Mouse (Mus musculus) T-helper 17 cell (primary cell): Measurements from ENCODE around the gene Arhgef10l.
"Not testable (repeated sequence)": the region's sequence is repeated elsewhere in the genome, so short reads cannot be mapped to it uniquely, and the experiment has no call there.

Experiments
- in situ Hi-C, 2 experiments: fragments of 300-600 bp; cut with MboI, MseI; formaldehyde crosslinking; loops; 1 replicate in 1 of 2; 2 replicates in 1 of 2; pipeline ENCODE4 v1.15.1; 2025; ENCODE audit warnings: high pct_unique_total_duplicates in 2 of 2

Gene Arhgef10l

DNA sequence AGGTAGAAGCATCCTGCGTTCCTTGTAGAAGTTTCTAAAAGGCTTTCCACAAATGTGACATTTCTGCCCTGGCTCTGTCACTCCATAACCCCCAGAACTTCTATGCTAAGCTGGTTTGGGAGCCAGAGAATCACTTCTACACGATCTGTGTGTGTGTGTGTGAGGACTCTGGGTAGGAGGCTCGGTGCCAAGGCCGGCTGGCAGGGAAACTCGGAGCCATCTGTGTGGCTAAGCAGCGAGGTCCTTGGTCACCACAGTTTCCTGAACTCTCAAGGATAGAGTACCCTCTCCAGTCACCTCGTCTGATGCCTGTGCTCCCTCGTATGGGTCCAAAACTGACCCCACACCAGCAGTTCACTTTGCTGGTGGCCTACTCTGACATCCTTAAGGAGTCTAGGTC is 86.2 kb downstream of the Arhgef10l start:
- in situ Hi-C loops, result loop anchor here in 1 of 2 experiments (10.0 kb wide), 1 partner anchor 535 kb away; no protein-coding TSS in a partner anchor

DNA sequence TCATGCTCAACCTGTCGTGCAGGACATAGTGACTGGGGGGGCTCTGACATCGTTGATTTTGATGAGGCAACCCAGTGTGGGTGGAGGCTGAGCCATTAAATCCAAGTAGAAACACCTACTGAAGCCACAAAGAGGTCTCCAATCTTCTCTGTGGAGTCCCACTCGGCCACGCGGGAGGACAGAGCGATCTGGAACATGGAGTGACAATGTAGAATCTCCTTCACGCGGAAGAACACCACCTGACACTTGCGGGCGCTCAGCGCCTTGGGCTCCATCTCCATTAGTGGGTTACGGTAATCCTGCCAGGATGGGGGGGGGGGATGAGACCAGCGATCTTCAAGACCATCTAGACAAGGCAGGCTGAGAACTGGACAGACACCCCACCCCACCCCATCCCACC is 86.7 kb downstream of the Arhgef10l start:
- in situ Hi-C loops, result loop anchor here in 1 of 2 experiments (10.0 kb wide), 1 partner anchor 536 kb away; no protein-coding TSS in a partner anchor

DNA sequence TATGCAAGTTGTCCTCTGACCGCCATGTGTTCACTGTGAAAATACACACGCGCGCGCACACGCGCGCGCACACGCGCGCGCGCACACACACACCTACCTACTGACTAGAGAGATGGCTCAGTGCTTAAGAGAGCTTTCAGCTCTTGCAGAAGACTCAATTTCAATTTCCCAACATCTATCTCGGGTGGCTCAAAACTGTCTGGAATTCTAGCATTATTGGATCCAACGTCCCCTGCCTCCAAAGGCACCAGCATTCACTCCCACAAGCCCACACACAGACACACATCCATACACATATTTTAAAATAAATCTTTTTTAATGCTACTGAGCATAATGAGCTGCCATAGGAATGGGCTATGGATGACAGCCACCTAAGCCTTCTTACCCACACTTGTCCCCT is 89.2 kb downstream of the Arhgef10l start:
- in situ Hi-C loops, result loop anchor here in 1 of 2 experiments (10.0 kb wide), 1 partner anchor 538 kb away; no protein-coding TSS in a partner anchor

DNA sequence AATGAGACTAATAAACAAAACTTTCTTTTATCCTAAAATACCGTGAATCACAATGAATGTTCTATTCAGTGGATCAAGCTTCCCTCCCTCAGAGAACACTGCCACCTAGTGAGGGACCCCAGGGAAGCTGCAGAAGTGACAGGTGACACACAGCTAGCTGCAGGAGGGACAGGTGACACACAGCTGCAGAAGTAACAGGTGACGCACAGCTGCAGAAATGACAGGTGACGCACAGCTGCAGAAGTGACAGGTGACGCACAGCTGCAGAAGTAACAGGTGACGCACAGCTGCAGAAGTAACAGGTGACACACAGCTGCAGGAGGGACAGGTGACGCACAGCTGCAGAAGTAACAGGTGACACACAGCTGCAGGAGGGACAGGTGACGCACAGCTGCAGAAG is 90.9 kb downstream of the Arhgef10l start:
- in situ Hi-C loops, result loop anchor here in 1 of 2 experiments (10.0 kb wide), 1 partner anchor 540 kb away; no protein-coding TSS in a partner anchor

DNA sequence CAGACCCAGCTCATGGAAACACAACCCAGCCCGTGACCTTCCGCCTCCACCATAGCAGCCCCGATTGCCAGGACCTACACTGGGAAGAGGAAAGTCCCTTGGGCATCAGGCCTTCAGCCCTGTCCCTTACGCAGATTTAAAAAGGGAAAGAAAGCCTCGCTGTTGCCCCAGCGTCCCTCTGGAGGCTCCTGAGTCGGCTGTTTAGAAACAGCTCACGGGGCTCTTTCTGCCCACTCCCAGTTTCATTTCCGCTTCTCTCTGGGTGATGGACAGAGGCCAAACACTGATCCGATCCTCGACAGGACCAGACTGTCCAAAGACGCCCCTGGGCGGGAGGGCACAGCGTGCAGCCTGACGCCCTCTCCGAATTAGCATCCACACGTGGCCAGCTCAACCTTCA is 93.4 kb downstream of the Arhgef10l start:
- in situ Hi-C loops, result loop anchor here in 1 of 2 experiments (10.0 kb wide), 1 partner anchor 542 kb away; no protein-coding TSS in a partner anchor

DNA sequence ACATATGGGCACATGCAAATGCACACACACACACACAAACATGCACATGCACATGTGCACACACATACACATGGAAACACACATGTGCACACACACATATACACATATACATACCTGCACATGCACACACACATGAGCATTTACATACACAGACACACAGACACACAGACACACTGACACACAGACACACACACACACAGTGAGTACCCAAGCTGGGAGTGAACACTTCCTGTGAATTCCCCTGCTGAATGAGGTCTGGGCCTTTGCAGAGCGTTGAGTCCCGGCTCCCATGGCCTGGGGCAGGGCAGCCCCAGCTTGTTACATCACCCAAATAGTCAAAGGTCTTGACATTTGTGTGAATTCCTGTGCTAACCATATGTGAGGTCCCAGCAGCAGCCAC is 96.4 kb downstream of the Arhgef10l start:
- in situ Hi-C loops, result no loop called here

DNA sequence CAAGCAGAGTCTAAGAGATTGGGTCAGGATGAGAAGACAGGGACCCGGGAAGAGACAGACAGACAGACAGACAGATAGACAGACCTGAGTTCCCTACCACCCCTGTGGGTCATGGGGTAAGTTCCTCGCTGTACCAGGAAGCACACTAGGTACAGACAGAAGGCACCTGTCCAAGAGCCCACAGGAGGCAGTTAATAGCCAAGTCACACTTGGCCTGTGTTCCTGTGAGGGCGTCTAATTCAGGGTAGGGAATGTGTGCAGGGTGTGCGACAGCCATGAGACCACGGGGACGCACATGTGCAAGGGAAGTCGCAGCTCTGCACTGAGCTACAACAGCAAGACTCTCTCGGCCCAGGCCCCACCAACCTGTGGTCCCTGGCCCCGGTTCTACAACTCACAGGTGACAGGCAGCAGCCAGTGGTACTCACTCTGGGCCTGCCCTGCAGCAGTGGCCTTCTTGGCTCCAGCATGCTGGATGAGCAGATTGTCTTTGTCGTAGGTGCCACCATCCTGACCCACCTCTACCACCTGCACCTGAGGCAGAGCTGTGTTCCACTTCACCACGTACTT is 97.8 kb downstream of the Arhgef10l start:
- in situ Hi-C loops, result no loop called here

DNA sequence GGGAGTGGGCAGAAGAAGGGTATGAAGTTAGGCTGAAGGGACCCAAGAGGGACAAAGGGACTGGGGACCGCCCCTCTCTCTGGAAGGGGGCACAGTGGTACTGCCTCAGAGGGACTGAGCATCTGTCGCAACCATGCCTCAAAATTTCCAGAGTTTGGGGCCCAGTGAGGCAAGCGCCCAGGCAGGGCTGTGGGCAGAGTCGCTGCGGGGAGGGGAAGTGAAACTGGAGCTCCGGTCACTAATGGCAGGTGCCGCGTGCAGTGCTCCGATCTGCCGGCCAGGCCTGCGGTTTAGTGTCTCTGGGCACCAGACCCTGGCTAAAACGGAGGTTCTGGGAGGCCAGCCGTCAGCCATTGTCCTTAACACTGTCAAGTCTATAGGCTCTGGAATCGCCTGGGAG is 99.0 kb downstream of the Arhgef10l start:
- in situ Hi-C loops, result no loop called here

DNA sequence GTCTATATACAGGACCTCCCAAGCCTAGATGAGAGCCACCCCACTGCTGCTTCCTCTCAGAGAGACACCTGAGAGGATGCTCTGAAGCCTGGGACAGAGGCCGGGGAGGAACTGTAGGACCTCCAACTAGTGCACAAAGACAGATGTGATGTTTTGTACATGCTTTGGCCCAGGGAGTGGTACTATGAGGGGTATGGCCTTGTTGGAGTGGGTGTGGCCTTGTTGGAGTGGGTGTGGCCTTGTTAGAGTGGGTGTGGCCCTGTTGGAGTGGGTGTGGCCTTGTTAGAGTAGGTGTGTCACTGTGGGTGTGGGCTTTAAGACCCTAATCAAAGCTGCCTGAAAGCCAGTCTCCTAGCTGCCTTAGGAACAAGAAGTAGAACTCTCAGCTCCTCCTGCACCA is 101.4 kb downstream of the Arhgef10l start:
- in situ Hi-C loops, result not testable (repeated sequence)

DNA sequence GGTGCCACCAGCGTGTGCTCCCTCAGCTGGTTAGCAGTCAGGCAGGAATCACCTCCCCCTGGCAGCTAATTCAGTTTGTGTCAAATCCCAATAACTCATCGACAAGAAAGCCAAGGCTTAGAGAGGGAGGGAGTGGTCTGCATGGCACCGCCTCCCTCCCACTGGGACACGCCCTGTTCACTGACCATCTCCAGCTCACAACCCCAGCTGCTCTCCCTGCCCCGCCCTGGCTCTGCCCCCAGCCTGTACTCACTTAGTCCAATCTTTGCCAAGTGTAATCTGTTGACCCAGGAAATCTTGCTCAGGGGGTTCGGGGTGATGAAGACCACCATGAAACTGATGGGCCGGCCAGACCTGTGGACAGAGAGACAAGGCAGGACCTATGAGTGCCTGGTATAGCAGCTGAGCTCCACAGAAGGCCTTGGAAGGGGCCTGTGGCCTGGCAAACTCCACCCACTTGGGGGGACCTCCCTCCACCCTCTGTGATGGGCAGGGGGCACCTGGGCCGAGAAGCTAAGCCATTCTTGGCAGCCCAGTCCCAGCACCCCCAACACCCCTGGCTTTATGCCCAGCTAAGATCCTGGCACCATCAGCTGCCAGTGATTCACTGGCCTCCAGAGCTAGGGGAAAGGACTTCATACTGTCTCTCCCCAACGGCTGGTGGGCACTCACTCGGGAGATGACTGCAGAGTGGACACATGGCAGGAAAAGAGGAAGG is 103.2 kb downstream of the Arhgef10l start:
- in situ Hi-C loops, result no loop called here

DNA sequence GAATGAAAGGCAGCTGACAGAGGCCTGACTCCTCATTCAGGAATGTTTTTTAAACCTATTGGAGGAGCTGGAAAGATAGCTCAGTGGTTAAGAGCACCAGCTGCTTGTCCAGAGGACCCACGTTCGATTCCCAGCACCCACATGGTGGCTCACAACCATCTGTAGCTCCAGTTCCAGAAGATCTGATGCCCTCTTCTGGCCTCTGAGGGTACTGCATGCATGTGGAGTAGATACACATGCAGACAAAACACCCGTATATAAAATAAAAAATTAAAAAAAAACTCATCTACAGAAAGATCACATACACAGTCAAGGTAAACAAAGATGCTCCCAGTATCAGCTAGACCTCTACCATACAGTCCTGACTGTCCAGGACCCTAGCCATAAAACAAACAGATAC is 104.1 kb downstream of the Arhgef10l start:
- in situ Hi-C loops, result no loop called here

DNA sequence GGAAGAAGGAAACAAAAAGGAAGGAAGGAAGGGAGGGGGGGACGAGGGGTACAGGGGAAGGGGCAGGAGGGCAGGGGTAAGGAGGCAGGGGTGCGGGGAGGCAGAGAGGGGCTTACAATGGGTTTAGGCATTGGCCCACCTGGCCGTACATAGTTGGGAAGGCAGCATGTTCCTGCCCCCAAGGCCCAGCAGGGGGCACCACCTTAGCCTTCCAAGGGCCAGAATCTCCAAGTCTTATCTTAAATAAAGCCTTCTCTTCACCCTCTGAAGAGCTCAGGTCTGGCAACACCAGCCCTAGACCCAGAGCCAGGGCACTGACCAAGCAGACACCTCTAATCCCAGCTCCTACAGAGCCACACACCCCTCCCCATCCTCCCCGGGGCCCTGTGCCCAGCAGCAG is 106.0 kb downstream of the Arhgef10l start:
- in situ Hi-C loops, result loop anchor here in 1 of 2 experiments (5.0 kb wide), 1 partner anchor 117 kb away; no protein-coding TSS in a partner anchor

DNA sequence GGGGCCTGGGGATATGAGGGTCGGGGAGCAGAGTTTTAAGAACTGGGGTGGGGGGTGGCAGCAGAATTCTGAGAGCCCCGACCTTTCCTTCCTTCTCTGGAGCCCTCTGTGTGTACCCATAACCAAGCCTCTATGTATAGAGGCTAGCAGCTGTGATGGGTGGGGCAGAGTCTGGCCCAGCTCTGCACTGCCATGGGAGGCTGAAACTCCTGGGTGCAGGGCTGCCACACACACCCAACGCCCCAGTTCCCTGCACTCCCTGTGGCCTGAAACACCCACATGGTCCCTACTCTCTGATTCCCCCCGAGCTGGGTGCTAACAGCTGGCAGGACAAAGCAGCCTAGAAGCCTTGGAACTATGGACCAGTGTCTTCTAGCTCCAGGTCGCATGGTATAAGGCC is 107.6 kb downstream of the Arhgef10l start:
- in situ Hi-C loops, result loop anchor here in 1 of 2 experiments (5.0 kb wide), 1 partner anchor 119 kb away; no protein-coding TSS in a partner anchor

DNA sequence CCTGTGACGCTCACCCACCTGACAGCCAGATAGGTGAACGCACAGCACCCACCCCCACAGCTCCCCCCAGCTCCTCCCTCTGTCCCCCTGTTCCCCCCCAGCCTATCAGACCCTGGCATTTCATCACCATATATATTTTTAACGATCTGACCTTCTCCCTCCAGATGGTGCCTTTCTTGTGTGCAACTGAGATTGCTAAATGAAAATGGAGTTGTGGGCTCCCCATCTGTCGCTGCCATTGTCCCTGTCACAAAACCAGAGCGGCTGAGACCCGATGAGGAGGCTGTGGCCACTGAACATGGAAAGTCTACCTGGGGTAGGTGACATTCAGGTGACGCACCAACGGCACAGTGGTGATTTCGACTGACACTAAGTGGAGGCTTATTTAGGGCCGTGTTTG is 109.3 kb downstream of the Arhgef10l start:
- in situ Hi-C loops, result loop anchor here in 1 of 2 experiments (5.0 kb wide), 1 partner anchor 121 kb away; no protein-coding TSS in a partner anchor

DNA sequence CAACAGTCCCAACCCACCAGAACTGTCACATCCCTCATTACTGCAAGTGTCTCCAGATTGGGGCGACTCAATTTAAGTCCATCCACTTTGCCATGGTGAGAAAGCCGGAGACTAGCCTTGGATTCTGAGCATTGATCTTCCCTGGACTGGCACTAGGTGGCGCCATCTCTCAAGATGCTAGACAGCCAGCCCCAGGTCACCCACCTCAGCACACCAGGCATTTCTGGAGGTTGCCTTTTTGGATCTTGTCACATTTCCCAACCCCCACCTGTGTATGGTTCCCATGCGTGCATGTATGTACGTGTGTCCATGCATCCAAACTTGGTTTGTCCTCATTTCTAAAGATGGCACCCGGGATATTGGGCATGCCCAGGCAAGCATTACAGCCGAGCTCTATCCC is 110.5 kb downstream of the Arhgef10l start:
- in situ Hi-C loops, result loop anchor here in 1 of 2 experiments (5.0 kb wide), 1 partner anchor 122 kb away; no protein-coding TSS in a partner anchor

DNA sequence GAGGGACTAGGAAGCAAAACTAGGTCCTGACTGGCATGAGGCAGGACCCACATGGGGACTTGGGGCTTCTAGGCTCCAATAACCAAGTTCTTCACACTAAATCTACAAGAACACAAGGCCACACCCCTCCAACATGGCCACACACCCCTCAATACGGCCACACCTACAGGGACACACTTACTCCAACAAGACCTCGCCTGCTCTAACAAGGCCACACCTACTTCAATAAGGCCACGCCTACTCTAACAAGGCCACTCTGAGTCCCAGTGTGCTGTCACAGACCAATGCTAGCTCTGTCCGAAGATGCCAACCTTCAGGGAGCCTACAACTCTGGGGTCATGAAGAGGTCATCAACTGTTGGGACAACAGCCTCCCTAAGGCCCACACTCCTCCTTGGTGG is 111.3 kb downstream of the Arhgef10l start:
- in situ Hi-C loops, result loop anchor here in 1 of 2 experiments (5.0 kb wide), 1 partner anchor 123 kb away; no protein-coding TSS in a partner anchor

DNA sequence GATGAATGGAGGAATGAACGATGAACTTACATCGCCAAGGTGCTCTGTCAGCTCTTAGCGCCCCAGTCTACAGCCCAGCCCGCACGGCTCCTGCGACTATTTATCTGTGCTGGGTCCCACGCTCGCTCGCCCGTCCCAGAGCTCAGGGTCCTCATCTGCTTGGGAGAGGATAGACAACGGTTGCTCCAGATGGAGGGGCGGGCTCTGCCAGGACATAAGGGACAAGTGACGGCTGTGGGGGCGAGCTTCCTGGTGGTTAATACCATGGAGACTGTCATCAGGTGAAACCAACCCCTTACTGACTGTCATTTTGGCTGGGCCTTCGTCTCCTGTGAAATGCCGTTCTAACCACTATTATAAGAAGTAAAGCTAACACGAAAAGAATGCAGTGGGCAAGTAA is 114.0 kb downstream of the Arhgef10l start:
- in situ Hi-C loops, result loop anchor here in 1 of 2 experiments (5.0 kb wide), 1 partner anchor 126 kb away; no protein-coding TSS in a partner anchor

DNA sequence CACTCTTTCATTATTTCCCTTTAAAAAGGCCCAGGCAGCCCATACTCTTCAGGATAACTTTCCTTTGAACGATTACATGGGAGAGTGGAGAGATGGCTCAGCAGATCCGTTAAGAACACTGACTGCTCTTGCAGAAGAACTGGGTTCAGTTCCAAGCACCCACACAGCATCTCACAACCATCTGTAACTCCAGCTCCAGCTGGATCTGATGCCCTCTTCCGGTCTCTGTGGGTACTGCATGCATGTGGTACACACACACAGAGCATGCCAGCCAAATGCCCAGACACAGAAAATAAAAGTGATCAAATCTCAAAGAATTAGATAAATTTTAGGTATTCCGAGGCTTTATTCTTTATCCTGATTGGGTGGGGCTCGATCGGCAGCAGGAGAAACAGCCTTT is 115.1 kb downstream of the Arhgef10l start:
- in situ Hi-C loops, result loop anchor here in 1 of 2 experiments (5.0 kb wide), 1 partner anchor 127 kb away; no protein-coding TSS in a partner anchor

DNA sequence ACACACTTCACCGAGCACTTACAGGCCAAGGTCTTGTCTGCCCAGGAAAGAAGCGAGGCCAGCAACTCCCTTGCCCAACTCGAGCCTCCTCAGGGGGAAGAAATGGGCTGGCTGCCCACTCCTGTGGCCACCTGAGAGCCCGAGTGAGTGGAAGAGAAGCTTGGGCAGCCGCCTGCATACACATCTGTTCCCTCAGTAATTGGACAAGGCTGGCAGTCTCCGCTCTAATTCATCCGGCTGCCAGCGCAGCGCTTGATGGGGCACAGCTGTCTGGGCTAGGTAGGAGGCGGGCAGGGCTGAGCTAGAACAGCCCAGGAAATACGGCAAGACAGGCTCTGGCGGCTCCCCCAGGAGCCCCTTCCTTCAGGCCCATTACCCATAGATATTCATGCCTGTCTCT is 115.8 kb downstream of the Arhgef10l start:
- in situ Hi-C loops, result loop anchor here in 1 of 2 experiments (5.0 to 10.0 kb wide), 2 partner anchors 127 to 305 kb away; partner anchors contain the start of gene Igsf21

DNA sequence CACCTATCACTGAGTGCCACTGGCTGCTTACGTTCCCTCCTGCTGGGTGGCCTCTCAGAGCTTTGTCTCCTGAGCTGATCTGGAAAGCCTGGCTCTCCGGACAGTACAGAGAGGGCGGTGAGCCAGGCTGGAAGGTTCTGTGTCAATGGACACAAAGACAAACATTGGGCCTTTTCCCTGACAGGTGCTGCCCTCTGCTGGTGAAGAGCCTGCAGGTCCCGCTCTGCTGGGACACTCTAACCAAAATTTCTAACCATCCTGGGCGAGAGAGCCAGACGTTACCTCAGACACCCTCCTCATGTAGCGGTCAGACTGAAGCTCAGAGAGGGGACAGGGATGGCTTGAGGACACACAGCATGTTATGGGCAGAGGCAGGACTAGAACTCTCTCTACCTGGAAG is 118.3 kb downstream of the Arhgef10l start:
- in situ Hi-C loops, result loop anchor here in 1 of 2 experiments (10.0 kb wide), 1 partner anchor 303 kb away; the partner anchor contains the start of gene Igsf21

DNA sequence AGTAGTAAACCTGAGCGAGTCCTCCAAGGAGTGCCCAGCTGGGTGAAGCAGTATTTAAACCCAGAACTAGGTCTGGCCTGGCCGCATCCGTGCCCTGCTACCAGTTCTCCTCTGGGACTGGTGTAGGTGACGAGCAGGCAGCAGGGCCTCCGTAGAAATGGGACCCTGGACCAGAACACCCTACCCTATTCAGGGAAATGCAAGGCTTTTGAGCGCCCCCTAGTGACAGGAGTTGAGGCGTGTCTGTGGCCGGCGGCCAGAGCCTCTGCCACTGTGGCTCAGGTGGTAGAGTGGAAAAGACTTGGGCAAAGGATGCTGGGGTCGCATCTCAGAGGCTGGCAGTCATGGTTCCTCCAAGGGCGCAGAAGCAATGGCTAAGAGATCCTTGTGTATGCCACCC is 126.7 kb downstream of the Arhgef10l start:
- in situ Hi-C loops, result no loop called here

DNA sequence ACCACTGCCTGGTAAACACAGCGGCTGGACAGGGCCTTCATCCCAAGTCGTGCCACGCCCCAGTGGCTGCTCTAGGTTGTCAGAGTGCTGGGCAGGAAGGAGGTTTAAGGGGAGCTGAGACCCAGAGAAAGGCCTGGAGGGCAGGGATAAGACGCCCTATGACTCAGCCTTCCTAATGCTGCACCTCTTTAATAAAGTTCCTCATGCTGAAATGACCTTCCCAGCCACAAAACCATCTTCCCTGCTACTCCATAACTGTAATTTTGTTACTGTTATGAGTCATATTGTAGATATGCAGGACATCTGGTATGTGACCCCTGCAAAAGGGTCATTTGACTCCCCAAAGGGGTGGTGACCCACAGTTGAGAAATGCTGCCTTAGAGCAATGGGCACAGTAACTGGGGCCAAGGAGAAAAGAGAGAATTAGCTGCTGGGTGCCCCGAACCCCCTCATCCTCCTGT is 128.2 kb downstream of the Arhgef10l start:
- in situ Hi-C loops, result no loop called here
